Mouse (Mus musculus) bone marrow macrophage, adult 2 months (primary cell): ENCODE data around the gene Guca2b. TPM values are rescaled to one million over a fixed set of nuclear protein-coding genes. Genes with fewer than 3 reads are reported as not detected.

Experiments
- H3K27ac ChIP-seq: 2 replicates; pipeline ENCODE4 v1.5.1; 2012; ENCODE audit warnings: low read depth, low read length; ENCODE audit not compliant: insufficient read depth
- H3K4me1 ChIP-seq: 2 replicates; pipeline ENCODE4 v1.6.1; 2012; ENCODE audit warnings: low read length; ENCODE audit not compliant: control insufficient read depth, insufficient read depth
- H3K4me3 ChIP-seq: 2 replicates; pipeline ENCODE4 v1.5.1; 2012; ENCODE audit warnings: mild to moderate bottlenecking, low read length, moderate library complexity; ENCODE audit not compliant: insufficient read depth
- CTCF ChIP-seq: IDR thresholded peaks from 2 replicates; pipeline ENCODE4 v1.5.1; 2012; ENCODE audit warnings: low read depth, mild to moderate bottlenecking, low read length, moderate library complexity
- POLR2A ChIP-seq: IDR thresholded peaks from 2 replicates; pipeline ENCODE4 v1.6.1; 2012; ENCODE audit warnings: mild to moderate bottlenecking, low read depth, low read length, borderline replicate concordance
- polyA plus RNA-seq: library from polyadenylated mRNA; stranded (reverse); fragments of >200 nt; gene quantifications from 2 replicates; pipeline ENCODE4 v1.2.4, GENCODE M21; 2012; ENCODE audit not compliant: missing spikeins, insufficient read depth, insufficient read length

Gene Guca2b
- polyA plus RNA-seq, 1 experiment, result not detected

DNA sequence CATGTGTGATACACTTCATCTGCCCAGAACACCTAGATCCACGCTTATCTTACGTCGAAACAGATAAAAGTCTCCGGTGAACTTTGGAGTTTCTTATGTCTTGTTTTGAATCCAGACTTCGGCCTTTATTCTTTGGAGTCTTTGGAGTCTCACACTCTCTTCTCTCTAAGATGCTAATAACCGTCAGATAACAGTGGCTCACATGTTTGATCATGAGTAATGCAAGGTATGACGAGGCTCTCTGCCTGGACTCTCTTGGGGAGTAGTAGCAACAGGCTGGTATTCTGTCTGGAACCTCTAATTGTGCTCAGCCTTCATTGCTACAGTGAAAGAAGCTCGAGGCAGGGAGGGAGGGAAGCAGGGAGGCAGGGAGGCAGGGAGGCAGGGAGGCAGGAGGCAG lies 1.3 kb upstream of the Guca2b start:
- no peak overlapping the region for H3K4me3 ChIP-seq
- TF ChIP-seq POLR2A (no peak), CTCF (no peak)
- peaks cover 25% of the 10 kb centered on the region for H3K4me1 ChIP-seq
- H3K27ac ChIP-seq, result no peak overlapping the region

DNA sequence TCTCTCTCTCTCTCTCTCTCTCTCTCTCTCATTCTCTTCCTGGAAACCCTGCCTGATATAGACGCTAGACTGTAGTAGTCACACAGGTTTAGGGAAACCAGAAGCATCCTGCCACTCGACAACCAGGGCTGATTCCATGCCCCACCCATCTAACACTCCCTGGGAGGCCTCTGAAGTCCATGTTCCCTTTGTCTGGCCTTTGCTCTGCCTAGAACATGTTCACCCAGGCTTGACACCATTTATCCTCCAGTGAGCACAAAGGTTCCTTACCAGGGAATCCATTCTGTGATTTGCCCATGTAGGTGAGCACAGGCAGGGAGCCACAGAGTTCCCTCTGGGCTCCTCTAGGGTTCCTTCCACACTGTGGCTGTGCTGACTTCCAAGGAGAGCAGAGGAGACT lies 508 bp downstream of the Guca2b start:
- H3K4me1 ChIP-seq, result peaks cover 19% of the 10 kb centered on the region
- H3K27ac ChIP-seq, result no peak overlapping the region
- TF ChIP-seq POLR2A, result no peak
- no peak for TF ChIP-seq CTCF
- H3K4me3 ChIP-seq, result no peak overlapping the region

GRCm38 (mm10) chr4:119657011-119657410 lies 1.7 kb downstream of the Guca2b start:
- TF ChIP-seq POLR2A, result no peak
- no peak for TF ChIP-seq CTCF

GRCm38 (mm10) chr4:119642666-119643065 lies 16.1 kb downstream of the Guca2b start:
- TF ChIP-seq POLR2A (no peak), CTCF (no peak)
- Histone ChIP-seq H3K4me1 (no peaks in the 10 kb centered on the region), H3K27ac (no peak overlapping the region), H3K4me3 (no peak overlapping the region)

More at GRCm38 (mm10) chr4:119657011-119657410, 1.7 kb downstream of the Guca2b start:
- Histone ChIP-seq H3K4me3 (no peak overlapping the region), H3K27ac (no peak overlapping the region), H3K4me1 (peaks cover 9% of the 10 kb centered on the region)

GRCm38 (mm10) chr4:119638656-119639055 lies 20.1 kb downstream of the Guca2b start:
- H3K4me1 ChIP-seq, result peaks cover 11% of the 10 kb centered on the region
- no peak overlapping the region for H3K27ac ChIP-seq
- TF ChIP-seq POLR2A (no peak), CTCF (no peak)
- H3K4me3 ChIP-seq, result no peak overlapping the region

- H3K27ac ChIP-seq, result no peak overlapping the region
- H3K4me1 ChIP-seq, result peaks cover 11% of the 10 kb centered on the region
- TF ChIP-seq CTCF, result no peak
- no peak for TF ChIP-seq POLR2A
- no peak overlapping the region for H3K4me3 ChIP-seq
These were observed 20.8 kb downstream of the Guca2b start for GRCm38 (mm10) chr4:119637946-119638345.

DNA sequence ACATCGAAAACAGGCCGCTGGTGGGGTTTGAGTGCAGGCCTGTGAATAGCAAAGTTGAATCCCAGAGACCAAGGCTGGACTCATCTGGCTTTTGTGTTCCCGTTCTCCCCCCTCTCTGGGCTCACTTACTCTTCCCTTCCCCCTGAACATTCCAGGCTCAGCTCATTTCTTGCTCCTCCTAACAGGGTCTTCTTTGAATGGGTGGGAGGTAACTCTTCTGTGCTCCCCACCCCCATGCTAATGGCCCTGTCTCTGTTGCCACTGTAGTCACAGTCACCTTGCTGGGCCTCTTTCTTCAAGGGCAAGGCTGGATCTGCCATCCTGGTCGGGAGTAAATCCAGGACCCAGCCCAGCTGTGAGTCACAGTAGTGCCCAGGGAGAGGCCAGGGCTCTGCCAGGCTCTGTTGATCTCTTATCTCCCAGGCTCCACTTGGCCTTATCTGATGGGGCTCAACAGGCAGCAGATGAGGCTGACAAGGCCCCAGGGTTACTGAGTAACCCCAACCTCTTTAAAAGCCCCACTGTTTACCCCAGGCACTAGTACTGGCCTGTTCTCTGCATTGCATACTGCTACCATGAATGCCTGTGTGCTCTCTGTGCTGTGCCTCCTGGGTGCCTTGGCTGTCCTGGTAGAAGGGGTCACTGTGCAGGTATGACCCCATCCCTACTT lies 21.4 kb downstream of the Guca2b start, which contains the start of gene Guca2a:
Gene Guca2a, plus strand, starts transcription at position 529 of the 670 bp plus-strand sequence.
- TF ChIP-seq CTCF (no peak), POLR2A (no peak)
- peaks cover 11% of the 10 kb centered on the region for H3K4me1 ChIP-seq
- H3K27ac ChIP-seq, result no peak within 1 kb of the TSS
- H3K4me3 ChIP-seq, result no peak within 1 kb of the TSS

DNA sequence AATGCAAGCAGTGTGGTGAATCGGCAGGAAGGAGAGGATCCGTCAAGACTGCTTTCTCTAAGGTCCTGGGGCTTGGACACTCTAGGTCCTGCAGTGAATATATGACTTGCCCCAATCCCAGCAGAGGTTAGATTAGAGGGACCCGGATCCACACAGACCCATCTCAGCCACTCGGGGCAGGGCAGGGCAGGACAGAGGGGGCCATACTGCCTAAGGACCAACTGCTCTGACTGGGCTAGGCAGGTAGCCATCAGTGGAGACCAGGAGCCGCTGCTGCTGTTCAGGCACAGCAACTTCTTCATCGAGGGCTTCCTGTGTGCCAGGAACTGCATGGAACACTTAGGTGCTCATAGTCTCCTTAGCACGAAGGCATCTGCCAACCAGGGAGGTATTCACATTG lies 22.0 kb downstream of the Guca2b start:
- TF ChIP-seq CTCF (no peak), POLR2A (no peak)
- peaks cover 11% of the 10 kb centered on the region for H3K4me1 ChIP-seq
- H3K27ac ChIP-seq, result no peak overlapping the region
- H3K4me3 ChIP-seq, result no peak overlapping the region

GRCm38 (mm10) chr4:119635686-119636085 lies 23.1 kb downstream of the Guca2b start:
- Histone ChIP-seq H3K4me1 (peaks cover 14% of the 10 kb centered on the region), H3K27ac (no peak overlapping the region), H3K4me3 (no peak overlapping the region)
- TF ChIP-seq POLR2A, result no peak
- TF ChIP-seq CTCF, result no peak

DNA sequence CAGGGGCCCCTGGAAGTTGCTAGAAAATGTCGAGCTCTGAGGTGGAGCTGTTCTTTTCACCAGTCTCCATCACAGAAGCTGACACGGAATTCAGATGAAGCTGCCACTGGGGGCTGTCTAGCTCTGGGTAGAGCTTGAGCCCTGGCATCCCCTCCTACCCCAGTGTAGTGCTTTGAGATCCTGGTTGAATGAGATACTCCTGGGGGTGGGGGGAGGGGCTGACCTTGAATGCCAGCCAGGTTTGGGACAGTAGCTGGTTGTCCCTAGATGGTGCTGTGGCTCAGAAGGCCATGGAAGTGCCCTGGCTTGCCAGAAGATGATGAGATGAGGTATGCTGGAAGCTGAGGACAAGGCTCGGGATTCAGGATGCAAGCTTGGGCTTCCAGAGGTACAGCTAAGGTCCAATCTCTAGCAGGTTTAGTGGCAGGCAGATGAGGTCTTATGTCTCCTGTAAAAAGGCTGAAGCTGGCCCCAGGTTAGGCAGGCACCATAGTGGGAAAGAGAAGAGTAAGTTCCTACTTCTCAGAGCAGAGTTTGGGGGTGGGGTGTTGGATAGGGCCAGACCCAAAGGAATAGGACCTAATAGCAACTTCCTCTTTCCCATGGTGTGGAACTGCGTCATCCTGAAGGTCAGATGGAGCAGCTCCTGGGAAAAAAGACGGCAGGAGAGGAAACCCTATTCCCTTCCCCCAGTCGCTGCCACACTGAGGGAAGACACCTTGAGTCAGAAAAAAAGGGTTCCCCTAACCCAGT lies 23.7 kb downstream of the Guca2b start:
- TF ChIP-seq CTCF (no peak), POLR2A (no peak)
- H3K4me1 ChIP-seq, result peaks cover 14% of the 10 kb centered on the region
- H3K4me3 ChIP-seq, result no peak overlapping the region
- H3K27ac ChIP-seq, result no peak overlapping the region
